Mouse (Mus musculus) cortical plate, adult 2 months (tissue): Measurements from ENCODE around the gene Bpifb6. TPM values are rescaled to one million over a fixed set of nuclear protein-coding genes. Genes with fewer than 3 reads are reported as not detected.

Source experiments
- H3K27ac ChIP-seq: fragments of 200-500 bp; 2 replicates; pipeline ENCODE4 v1.5.1; 2012; ENCODE audit warnings: low read length, control low read depth, inconsistent platforms; ENCODE audit not compliant: insufficient read depth
- H3K4me1 ChIP-seq: fragments of 200-500 bp; 2 replicates; pipeline ENCODE4 v1.6.1; 2011; ENCODE audit warnings: low read length; ENCODE audit not compliant: control insufficient read depth, insufficient read depth
- H3K4me3 ChIP-seq: fragments of 200-500 bp; 2 replicates; pipeline ENCODE4 v1.5.1; 2011; ENCODE audit warnings: mild to moderate bottlenecking, low read length, control low read depth; ENCODE audit not compliant: insufficient read depth
- CTCF ChIP-seq: fragments of 200-500 bp; IDR thresholded peaks from 2 replicates; pipeline ENCODE4 v1.5.1; 2011; ENCODE audit warnings: mild to moderate bottlenecking, control low read depth, low read length; ENCODE audit not compliant: insufficient read depth; ENCODE audit errors: extremely low read depth
- POLR2A ChIP-seq: fragments of 200-500 bp; IDR thresholded peaks from 2 replicates; pipeline ENCODE4 v1.6.1; 2011; ENCODE audit warnings: mild to moderate bottlenecking, low read length, control low read depth; ENCODE audit not compliant: insufficient read depth; ENCODE audit errors: extremely low read depth
- polyA plus RNA-seq: library from polyadenylated mRNA; depleted of rRNA; stranded (reverse); fragments of >200 nt; gene quantifications from 2 replicates; pipeline ENCODE4 v1.2.3, GENCODE M21; 2012

Gene Bpifb6
- polyA plus RNA-seq, 1 experiment, result not detected

- Histone ChIP-seq H3K4me1 (no peaks in the 10 kb centered on the region), H3K4me3 (no peak overlapping the region), H3K27ac (no peak overlapping the region)
- TF ChIP-seq POLR2A, result no peak
- TF ChIP-seq CTCF, result no peak
These were observed 6.4 kb downstream of the Bpifb6 start for GRCm38 (mm10) chr2:153906626-153907025.

DNA sequence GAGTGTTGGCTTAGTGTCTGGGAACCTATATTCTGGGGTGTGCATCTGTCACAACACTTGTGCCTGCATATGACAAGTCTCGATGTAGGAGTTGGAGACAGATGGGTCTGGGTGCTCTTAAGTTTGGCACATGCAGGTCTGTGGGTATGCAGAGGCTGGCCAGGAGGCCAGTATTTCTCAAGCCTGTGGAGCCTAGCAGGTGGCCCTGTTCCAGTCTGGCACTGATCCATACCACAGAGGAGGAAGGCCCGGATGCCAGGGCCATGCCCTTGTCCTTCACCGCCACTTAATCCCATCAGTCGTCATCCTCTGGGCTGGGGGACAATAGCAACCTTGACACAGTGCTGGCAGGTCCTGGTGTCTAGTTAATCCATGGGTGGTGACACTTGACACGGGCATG is 14.0 kb downstream of the Bpifb6 start:
- peaks cover 2% of the 10 kb centered on the region; the same call in 1 of the 2 replicates for H3K4me1 ChIP-seq
- TF ChIP-seq CTCF (no peak), POLR2A (no peak)
- no peak overlapping the region for H3K27ac ChIP-seq
- no peak overlapping the region for H3K4me3 ChIP-seq

GRCm38 (mm10) chr2:153917930-153918329 is 17.7 kb downstream of the Bpifb6 start, which contains the start of gene Bpifb3:
Gene Bpifb3, plus strand, starts transcription at chr2:153918230.
- H3K27ac ChIP-seq, result no peak within 1 kb of the TSS
- TF ChIP-seq CTCF (no peak), POLR2A (no peak)
- H3K4me1 ChIP-seq, result peaks cover 2% of the 10 kb centered on the region; the same call in 1 of the 2 replicates
- no peak within 1 kb of the TSS for H3K4me3 ChIP-seq

DNA sequence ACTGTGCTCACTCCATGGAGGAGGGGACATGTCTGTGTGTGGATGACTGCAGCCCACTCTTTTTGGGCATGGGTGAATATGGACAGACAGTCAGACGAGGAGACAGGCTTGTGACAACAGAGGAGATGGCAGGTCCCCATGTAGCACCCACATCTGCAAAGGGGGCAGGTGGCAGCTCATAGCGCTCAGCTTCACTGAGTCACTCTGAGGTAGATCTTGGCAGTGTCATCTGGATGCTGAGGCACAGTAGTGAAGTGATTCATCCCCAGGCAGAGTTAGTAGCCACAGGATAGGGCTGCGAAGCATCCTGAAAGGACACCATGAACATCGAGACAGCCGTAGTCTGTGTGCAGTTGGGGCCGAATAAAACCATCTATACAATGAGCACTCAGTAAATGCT is 21.1 kb downstream of the Bpifb6 start:
- Histone ChIP-seq H3K27ac (no peak overlapping the region), H3K4me1 (no peaks in the 10 kb centered on the region), H3K4me3 (no peak overlapping the region)
- TF ChIP-seq CTCF (no peak), POLR2A (no peak)

GRCm38 (mm10) chr2:153929871-153930413 is 29.8 kb downstream of the Bpifb6 start:
- H3K4me1 ChIP-seq, result peaks cover 2% of the 10 kb centered on the region; the same call in 1 of the 2 replicates
- TF ChIP-seq CTCF, result peak; percentile 79
- no peak for TF ChIP-seq POLR2A

GRCm38 (mm10) chr2:153931125-153931524 is 30.9 kb downstream of the Bpifb6 start:
- Histone ChIP-seq H3K4me3 (no peak overlapping the region), H3K27ac (no peak overlapping the region), H3K4me1 (peaks cover 2% of the 10 kb centered on the region; the same call in 1 of the 2 replicates)
- TF ChIP-seq POLR2A (no peak), CTCF (no peak)

More at GRCm38 (mm10) chr2:153929871-153930413, 29.8 kb downstream of the Bpifb6 start:
- no peak overlapping the region for H3K4me3 ChIP-seq
- H3K27ac ChIP-seq, result no peak overlapping the region

GRCm38 (mm10) chr2:153933311-153933710 is 33.1 kb downstream of the Bpifb6 start:
- Histone ChIP-seq H3K4me3 (no peak overlapping the region), H3K27ac (no peak overlapping the region), H3K4me1 (peaks cover 2% of the 10 kb centered on the region; the same call in 1 of the 2 replicates)
- no peak for TF ChIP-seq POLR2A

DNA sequence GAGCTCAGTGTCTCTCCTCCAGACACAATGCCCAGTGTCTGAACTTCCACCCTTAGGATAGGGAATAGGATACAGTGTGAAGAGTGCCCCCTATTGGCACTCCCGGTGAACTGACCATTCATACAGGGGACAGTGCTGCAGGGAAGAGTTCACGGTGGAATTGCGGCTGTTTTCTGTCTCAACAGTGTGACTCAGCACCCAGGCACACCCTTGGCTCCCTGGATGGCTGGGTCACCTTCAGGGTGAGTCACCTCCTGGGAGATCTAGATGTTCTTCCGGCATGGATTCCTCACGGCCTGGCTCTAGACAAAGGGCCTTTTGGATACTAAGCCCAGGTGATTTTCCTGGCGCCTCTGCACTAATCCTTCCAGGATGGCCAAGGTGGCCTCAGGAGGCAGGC is 35.2 kb downstream of the Bpifb6 start:
- Histone ChIP-seq H3K27ac (no peak overlapping the region), H3K4me3 (no peak overlapping the region), H3K4me1 (peaks cover 2% of the 10 kb centered on the region; the same call in 1 of the 2 replicates)
- TF ChIP-seq POLR2A, result no peak
- TF ChIP-seq CTCF, result no peak

GRCm38 (mm10) chr2:153937843-153938242 is 37.7 kb downstream of the Bpifb6 start, which contains the start of gene Bpifb4:
Gene Bpifb4, plus strand, starts transcription at chr2:153938212.
- no peak within 1 kb of the TSS for H3K27ac ChIP-seq
- no peak within 1 kb of the TSS for H3K4me3 ChIP-seq
- H3K4me1 ChIP-seq, result no peaks in the 10 kb centered on the region
- TF ChIP-seq POLR2A (no peak), CTCF (no peak)

GRCm38 (mm10) chr2:153943537-153943936 is 43.3 kb downstream of the Bpifb6 start:
- no peak for TF ChIP-seq POLR2A
- peak; percentile 64 for TF ChIP-seq CTCF
- H3K27ac ChIP-seq, result no peak overlapping the region

More at GRCm38 (mm10) chr2:153943537-153943936, 43.3 kb downstream of the Bpifb6 start:
- Histone ChIP-seq H3K4me3 (no peak overlapping the region), H3K4me1 (no peaks in the 10 kb centered on the region)
